Mouse (Mus musculus): ENCODE measurements around the gene Axin2. TPM values are rescaled to one million over a fixed set of nuclear protein-coding genes. Genes with fewer than 3 reads are reported as not detected.

Gene Axin2
- polyA plus RNA-seq, 1 experiment from 2014 or later, result 5.1 TPM

GRCm38 (mm10) chr11:108995990-108996533 is 75.9 kb downstream of the Axin2 start:
- H3K27ac ChIP-seq, result no peak overlapping the region

GRCm38 (mm10) chr11:108997816-108998215 is 77.7 kb downstream of the Axin2 start:
- Histone ChIP-seq H3K36me3 (no peaks in the 10 kb centered on the region), H3K27me3 (ENCODE audit: insufficient read depth, poor library complexity, severe bottlenecking) (no peaks in the 10 kb centered on the region), H3K9me3 (peaks cover 5% of the 10 kb centered on the region; the same call in 1 of the 2 replicates), H3K4me1 (no peaks in the 10 kb centered on the region), H3K4me3 (no peak overlapping the region), H3K27ac (no peak overlapping the region)
- 79% methylated on average over 3 of the region's 3 CpGs for WGBS
- no peak for DNase-seq (ENCODE audit: low spot score)

More at GRCm38 (mm10) chr11:108995990-108996533, 75.9 kb downstream of the Axin2 start:
- peaks cover 5% of the 10 kb centered on the region; the same call in 1 of the 2 replicates for H3K9me3 ChIP-seq
- WGBS, result 87% methylated on average over 2 of the region's 2 CpGs
- no peak overlapping the region for H3K4me3 ChIP-seq
- H3K27me3 ChIP-seq (ENCODE audit: insufficient read depth, poor library complexity, severe bottlenecking), result no peaks in the 10 kb centered on the region
- no peak for DNase-seq (ENCODE audit: low spot score)
- no peaks in the 10 kb centered on the region for H3K4me1 ChIP-seq
- H3K36me3 ChIP-seq, result no peaks in the 10 kb centered on the region

Other genes starting within 250 kb of the Axin2 start
- not detected in 2 replicates for gene E030025P04Rik, start 224.0 kb downstream of the Axin2 start, polyA plus RNA-seq (2016; fragmentation: Nextera tagmentation; extraction: Ambion mirVana)